In genomic region chr11:117394230-117395137, GRCm38 (mm10) we compare ENCODE assay signal across 8 mouse cellular contexts.
DNase-seq lines count a peak whose midpoint lies in the region; ATAC-seq and TF ChIP-seq lines count a peak whose summit lies in the region.

No protein-coding gene starts in this region.

- no peaks in the 10 kb centered on the region for H3K9me3 ChIP-seq in liver, embryonic 11.5 days (ENCODE audit: control insufficient read depth, low read length)
- no peaks in the 10 kb centered on the region for H3K9me3 ChIP-seq in liver, postnatal 0 days (ENCODE audit: low read length)
- H3K9me3 ChIP-seq in embryonic facial prominence, embryonic 10.5 days: no peaks in the 10 kb centered on the region
- no peaks in the 10 kb centered on the region for H3K9me3 ChIP-seq in hindbrain, embryonic 16.5 days (ENCODE audit: control insufficient read depth, low read length)
- H3K9me3 ChIP-seq in limb, embryonic 10.5 days (replicated peaks): no peaks in the 10 kb centered on the region

- DNase-seq in liver, embryonic 11.5 days (ENCODE audit: low spot score): no peak
- no peak for DNase-seq in liver, postnatal 0 days
- DNase-seq in embryonic facial prominence, embryonic 10.5 days (ENCODE audit: low spot score): peak; percentile 75
- DNase-seq in limb, embryonic 10.5 days (ENCODE audit: low spot score): peak; percentile 71
- DNase-seq in right cerebral cortex, postnatal 14 days: peak; percentile 70
- DNase-seq in ovary, postnatal 36 days (ENCODE audit: low spot score): no peak
- DNase-seq in c-Kit-positive CD71-positive TER-119-positive erythroid progenitor cells, embryonic 14.5 days (ENCODE audit: low spot score): no peak

- peak overlapping the region; percentile 1; the same call in 1 of the 2 replicates for H3K4me2 ChIP-seq in liver, embryonic 11.5 days
- no peak overlapping the region for H3K4me2 ChIP-seq in liver, postnatal 0 days (ENCODE audit: low read depth, low read length)
- H3K4me2 ChIP-seq in hindbrain, embryonic 16.5 days (ENCODE audit: low read length): peak overlapping the region; percentile 78

- H3K27me3 ChIP-seq in liver, embryonic 11.5 days (replicated peaks; ENCODE audit: control insufficient read depth, insufficient read depth, low read length): peaks cover 58% of the 10 kb centered on the region
- peaks cover 44% of the 10 kb centered on the region for H3K27me3 ChIP-seq in liver, postnatal 0 days (ENCODE audit: insufficient read depth, low read length)
- peaks cover 63% of the 10 kb centered on the region for H3K27me3 ChIP-seq in embryonic facial prominence, embryonic 10.5 days (replicated peaks; ENCODE audit: low read depth, poor library complexity, severe bottlenecking)
- no peaks in the 10 kb centered on the region for H3K27me3 ChIP-seq in hindbrain, embryonic 16.5 days (replicated peaks; ENCODE audit: control insufficient read depth, insufficient read depth, low read length)
- H3K27me3 ChIP-seq in limb, embryonic 10.5 days (ENCODE audit: low read depth, poor library complexity, severe bottlenecking): peaks cover 91% of the 10 kb centered on the region

- no peaks in the 10 kb centered on the region for H3K36me3 ChIP-seq in liver, embryonic 11.5 days (ENCODE audit: control insufficient read depth, insufficient read depth, low read length)
- H3K36me3 ChIP-seq in liver, postnatal 0 days (replicated peaks; ENCODE audit: insufficient read depth, low read length): no peaks in the 10 kb centered on the region
- H3K36me3 ChIP-seq in embryonic facial prominence, embryonic 10.5 days (replicated peaks): no peaks in the 10 kb centered on the region
- H3K36me3 ChIP-seq in hindbrain, embryonic 16.5 days (ENCODE audit: control insufficient read depth, insufficient read depth, low read length): no peaks in the 10 kb centered on the region
- no peaks in the 10 kb centered on the region for H3K36me3 ChIP-seq in limb, embryonic 10.5 days

- H3K27ac ChIP-seq in liver, embryonic 11.5 days (ENCODE audit: low read depth, low read length): no peak overlapping the region
- H3K27ac ChIP-seq in liver, postnatal 0 days (ENCODE audit: low read depth): no peak overlapping the region
- peak overlapping the region; percentile 12; the same call in 1 of the 2 replicates for H3K27ac ChIP-seq in embryonic facial prominence, embryonic 10.5 days (replicated peaks)
- H3K27ac ChIP-seq in hindbrain, embryonic 16.5 days (ENCODE audit: low read depth, low read length): peak overlapping the region; percentile 63
- 0 out of 2 replicates have a peak overlapping the region, but pooled peaks have one; percentile 36 for H3K27ac ChIP-seq in limb, embryonic 10.5 days

- no peak for TF ChIP-seq EP300 in liver, postnatal 0 days (IDR thresholded peaks at IDR 0.05; ENCODE audit: low read depth)

- WGBS in liver, embryonic 11.5 days: 3% methylated on average over 34 of the region's 34 CpGs
- WGBS in liver, postnatal 0 days (ENCODE audit: insufficient replicate concordance): 3% methylated on average over 34 of the region's 34 CpGs
- under 1% methylated on average over 34 of the region's 34 CpGs for WGBS in embryonic facial prominence, embryonic 10.5 days
- WGBS in hindbrain, embryonic 16.5 days: under 1% methylated on average over 34 of the region's 34 CpGs
- 2% methylated on average over 34 of the region's 34 CpGs for WGBS in limb, embryonic 10.5 days

- no peak for ATAC-seq in liver, embryonic 11.5 days (replicated peaks; ENCODE audit: low FRiP score)
- ATAC-seq in liver, postnatal 0 days: no peak
- peak; percentile 73 for ATAC-seq in hindbrain, embryonic 16.5 days

- H3K4me1 ChIP-seq in liver, embryonic 11.5 days (replicated peaks; ENCODE audit: control insufficient read depth, insufficient read depth, low read length): peaks cover 3% of the 10 kb centered on the region; the same call in 1 of the 2 replicates
- H3K4me1 ChIP-seq in liver, postnatal 0 days (ENCODE audit: insufficient read depth): peaks cover 13% of the 10 kb centered on the region
- peaks cover 65% of the 10 kb centered on the region for H3K4me1 ChIP-seq in embryonic facial prominence, embryonic 10.5 days
- peaks cover 19% of the 10 kb centered on the region for H3K4me1 ChIP-seq in hindbrain, embryonic 16.5 days (ENCODE audit: control insufficient read depth, insufficient read depth, low read depth, low read length)
- peaks cover 53% of the 10 kb centered on the region for H3K4me1 ChIP-seq in limb, embryonic 10.5 days

- no peak overlapping the region for H3K9ac ChIP-seq in liver, embryonic 11.5 days (ENCODE audit: low read depth, low read length)
- no peak overlapping the region for H3K9ac ChIP-seq in liver, postnatal 0 days (replicated peaks)
- H3K9ac ChIP-seq in hindbrain, embryonic 16.5 days (ENCODE audit: low read depth, low read length): peak overlapping the region; percentile 65

- no peak overlapping the region for H3K4me3 ChIP-seq in liver, embryonic 11.5 days (ENCODE audit: low read depth, low read length)
- H3K4me3 ChIP-seq in liver, postnatal 0 days (ENCODE audit: low read depth, low read length): no peak overlapping the region
- peak overlapping the region; percentile 60 for H3K4me3 ChIP-seq in embryonic facial prominence, embryonic 10.5 days
- H3K4me3 ChIP-seq in hindbrain, embryonic 16.5 days (ENCODE audit: low read length): peak overlapping the region; percentile 40
- H3K4me3 ChIP-seq in limb, embryonic 10.5 days: peak overlapping the region; percentile 47

- TF ChIP-seq CTCF in liver, postnatal 0 days (IDR thresholded peaks at IDR 0.05; ENCODE audit: low read depth): no peak

Comparison
In these comparisons a context has a peak if more than half of its experiments do, and no peak if none do; other contexts are left out.
1. DNase-seq: peak in embryonic facial prominence, embryonic 10.5 days (single experiment), limb, embryonic 10.5 days (single experiment) and right cerebral cortex, postnatal 14 days (single experiment); none in liver, embryonic 11.5 days (single experiment), liver, postnatal 0 days (single experiment), ovary, postnatal 36 days (single experiment) and c-Kit-positive CD71-positive TER-119-positive erythroid progenitor cells, embryonic 14.5 days (single experiment).
2. H3K27ac ChIP-seq: peak in embryonic facial prominence, embryonic 10.5 days (single experiment), hindbrain, embryonic 16.5 days (single experiment) and limb, embryonic 10.5 days (single experiment); none in liver, embryonic 11.5 days (single experiment) and liver, postnatal 0 days (single experiment).
3. H3K4me3 ChIP-seq: peak in embryonic facial prominence, embryonic 10.5 days (single experiment), hindbrain, embryonic 16.5 days (single experiment) and limb, embryonic 10.5 days (single experiment); none in liver, embryonic 11.5 days (single experiment) and liver, postnatal 0 days (single experiment).